17 mouse cellular contexts compared by ENCODE assay signal in genomic region chr15:52114368-52115036, GRCm38 (mm10).
"Had no signal": no experiment of that assay in that cellular context is flagged by ENCODE, and none has a peak within 500 bp of the region (broad histone marks: within the 10 kb centered on the region; RNA-seq: fewer than 3 reads in every experiment).

No protein-coding gene starts in this region.

- H3K4me2 ChIP-seq: lung, embryonic 15.5 days; midbrain, embryonic 11.5 days; midbrain, embryonic 13.5 days; midbrain, embryonic 15.5 days; neural tube, embryonic 12.5 days; stomach, embryonic 15.5 days had no signal

- H3K27me3 ChIP-seq: lung, embryonic 15.5 days; megakaryocyte, embryonic 14.5 days; midbrain, embryonic 13.5 days; midbrain, embryonic 15.5 days; neural tube, embryonic 12.5 days; stomach, embryonic 15.5 days had no signal

- H3K4me1 ChIP-seq: lung, embryonic 15.5 days; megakaryocyte, embryonic 14.5 days; midbrain, embryonic 13.5 days; midbrain, embryonic 15.5 days; neural tube, embryonic 12.5 days; stomach, embryonic 15.5 days had no signal

- H3K4me3 ChIP-seq: lung, embryonic 15.5 days; megakaryocyte, embryonic 14.5 days; midbrain, embryonic 13.5 days; midbrain, embryonic 15.5 days; neural tube, embryonic 12.5 days; stomach, embryonic 15.5 days had no signal

- H3K9ac ChIP-seq: lung, embryonic 15.5 days; midbrain, embryonic 13.5 days; midbrain, embryonic 15.5 days; neural tube, embryonic 12.5 days; stomach, embryonic 15.5 days had no signal

- H3K27ac ChIP-seq: lung, embryonic 15.5 days; macrophage; midbrain, embryonic 13.5 days; midbrain, embryonic 15.5 days; neural tube, embryonic 12.5 days; stomach, embryonic 15.5 days; stomach, postnatal 0 days had no signal

- DNase-seq: lung, adult 2 months; lung, postnatal 14 days; lung, postnatal 36 days; right cerebral cortex, postnatal 14 days; thymus, adult 2 months; thymus, postnatal 25 days; thymus, postnatal 4 days had no signal

- H3K9me3 ChIP-seq: lung, embryonic 15.5 days; midbrain, embryonic 13.5 days; midbrain, embryonic 15.5 days; neural tube, embryonic 12.5 days; stomach, embryonic 15.5 days had no signal

- H3K36me3 ChIP-seq: lung, embryonic 15.5 days; midbrain, embryonic 13.5 days; midbrain, embryonic 15.5 days; neural tube, embryonic 12.5 days; stomach, embryonic 15.5 days had no signal

- ATAC-seq: lung, postnatal 0 days; midbrain, embryonic 13.5 days; midbrain, embryonic 15.5 days had no signal
